Mouse (Mus musculus): ENCODE data around the gene Fam117a.
"Not testable (repeated sequence)": the region's sequence is repeated elsewhere in the genome, so short reads cannot be mapped to it uniquely, and the experiment has no call there.

Fam117a gene

GRCm38 (mm10) chr11:95393500-95393816 lies 56.6 kb downstream of the Fam117a start:
- no peak for DNase-seq

- DNase-seq: no peak
Measured at GRCm38 (mm10) chr11:95394112-95394511, 57.3 kb downstream of the Fam117a start.

GRCm38 (mm10) chr11:95396548-95396947 lies 59.7 kb downstream of the Fam117a start:
- DNase-seq: no peak

GRCm38 (mm10) chr11:95397843-95398835 lies 61.3 kb downstream of the Fam117a start:
- peak; percentile 82 to 88 for DNase-seq

- no peak for DNase-seq
Measured at GRCm38 (mm10) chr11:95399520-95400020, 62.8 kb downstream of the Fam117a start.

- DNase-seq: no peak
Measured at GRCm38 (mm10) chr11:95401568-95401967, 64.8 kb downstream of the Fam117a start.

GRCm38 (mm10) chr11:95402196-95402595 lies 65.4 kb downstream of the Fam117a start:
- peak; percentile 83 to 84 for DNase-seq

- DNase-seq: peak in 1 of 2 experiments; percentile 53
Measured at GRCm38 (mm10) chr11:95402658-95403101, 65.9 kb downstream of the Fam117a start.

- no peak for DNase-seq
Measured at GRCm38 (mm10) chr11:95403382-95404340, 66.8 kb downstream of the Fam117a start.

GRCm38 (mm10) chr11:95405771-95406170 lies 69.0 kb downstream of the Fam117a start:
- DNase-seq: no peak

GRCm38 (mm10) chr11:95406398-95406797 lies 69.6 kb downstream of the Fam117a start:
- DNase-seq: not testable (repeated sequence)

- no peak for DNase-seq
Measured at GRCm38 (mm10) chr11:95409450-95410112, 72.8 kb downstream of the Fam117a start.

- DNase-seq: no peak
Measured at GRCm38 (mm10) chr11:95411453-95412013, 74.7 kb downstream of the Fam117a start.

- no peak for DNase-seq
Measured at GRCm38 (mm10) chr11:95412615-95413014, 75.8 kb downstream of the Fam117a start.

- peak; percentile 79 to 83 for DNase-seq
Measured at GRCm38 (mm10) chr11:95413641-95414535, 77.1 kb downstream of the Fam117a start, which contains the start of gene Spop. TSS of gene Spop (plus strand) at chr11:95414080.

GRCm38 (mm10) chr11:95414536-95415161 lies 77.8 kb downstream of the Fam117a start:
- peak; percentile 94 to 95 for DNase-seq

GRCm38 (mm10) chr11:95415931-95416330 lies 79.1 kb downstream of the Fam117a start:
- no peak for DNase-seq

GRCm38 (mm10) chr11:95417341-95417740 lies 80.5 kb downstream of the Fam117a start:
- DNase-seq: no peak

GRCm38 (mm10) chr11:95420880-95421435 lies 84.1 kb downstream of the Fam117a start:
- DNase-seq: no peak

GRCm38 (mm10) chr11:95423505-95423904 lies 86.7 kb downstream of the Fam117a start:
- no peak for DNase-seq

Measured in cerebellum, postnatal 36 days (tissue).